Mouse (Mus musculus): ENCODE data around the gene Gm37419.
A peak's percentile ranks its signal among the peaks of the same experiment; 100 is the strongest.

- TF ChIP-seq CTCF (IDR thresholded peaks at IDR 0.05; ENCODE audit: extremely low read depth, insufficient read depth, insufficient read length, insufficient replicate concordance) (peak; percentile 90), POLR2A (IDR thresholded peaks at IDR 0.05; ENCODE audit: low read depth, low read length) (no peak)
Observed at GRCm38 (mm10) chr16:23991170-23991569, 2.9 kb downstream of the Gm37419 start.
